ENCODE assay signal across 18 mouse cellular contexts in the genomic region with DNA sequence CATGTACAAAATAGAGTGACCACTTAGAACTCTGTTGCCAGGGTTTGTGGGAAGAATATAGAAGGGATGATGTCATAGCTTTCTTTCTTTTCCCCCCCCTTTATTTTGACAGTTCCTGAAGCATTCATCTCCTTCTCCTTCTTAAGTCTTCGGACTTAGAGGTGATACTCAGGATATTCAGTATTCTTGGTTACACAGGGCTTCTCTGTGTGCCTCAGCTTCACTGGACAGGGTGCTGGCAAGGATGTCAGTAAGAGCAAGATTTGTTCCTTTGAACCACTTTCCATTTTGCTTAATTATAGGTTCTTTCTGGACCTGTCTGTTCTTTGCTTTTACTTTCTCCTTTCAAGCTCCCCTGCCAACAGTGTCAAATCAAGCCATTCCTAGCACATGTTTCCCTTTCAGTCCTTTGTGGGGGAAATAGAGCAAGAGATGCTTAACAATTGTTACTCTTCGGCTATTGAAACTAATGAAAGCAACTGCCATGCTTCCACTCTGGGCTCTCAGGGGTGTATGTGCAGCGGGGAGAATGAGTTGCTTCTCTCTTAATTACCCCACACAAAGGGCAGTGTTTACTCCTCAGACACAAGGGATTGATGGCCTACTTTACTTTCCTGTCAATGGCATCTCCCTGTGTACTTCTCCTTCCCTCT.
DNase-seq lines count a peak whose midpoint lies in the region; ATAC-seq lines count a peak whose summit lies in the region.
"Had no signal": no experiment of that assay in that cellular context is flagged by ENCODE, and none has a peak within 500 bp of the region (broad histone marks: within the 10 kb centered on the region; RNA-seq: fewer than 3 reads in every experiment).

No protein-coding gene starts in this region.

- 42% methylated on average over 3 of the region's 3 CpGs for WGBS in neural tube, embryonic 11.5 days
- WGBS in hindbrain, embryonic 12.5 days: 23% methylated on average over 3 of the region's 3 CpGs

- no peaks in the 10 kb centered on the region for H3K27me3 ChIP-seq in neural tube, embryonic 11.5 days (ENCODE audit: control insufficient read depth, insufficient read depth, low read length)
- no peaks in the 10 kb centered on the region for H3K27me3 ChIP-seq in hindbrain, embryonic 12.5 days
- H3K27me3 ChIP-seq: embryonic facial prominence, embryonic 13.5 days; intestine, embryonic 15.5 days; limb, embryonic 12.5 days; liver, embryonic 15.5 days; stomach, embryonic 15.5 days had no signal

- no peaks in the 10 kb centered on the region for H3K4me1 ChIP-seq in neural tube, embryonic 11.5 days (ENCODE audit: control insufficient read depth, insufficient read depth, low read length)
- H3K4me1 ChIP-seq in hindbrain, embryonic 12.5 days: no peaks in the 10 kb centered on the region
- H3K4me1 ChIP-seq: embryonic facial prominence, embryonic 13.5 days; intestine, embryonic 15.5 days; limb, embryonic 12.5 days; liver, embryonic 15.5 days; stomach, embryonic 15.5 days had no signal

- no peak for DNase-seq in frontal cortex, postnatal 25 days (ENCODE audit: low spot score in 2 of 2)
- no peak for DNase-seq in neural tube, embryonic 11.5 days (ENCODE audit: low spot score)
- DNase-seq in neural tube, embryonic 10.5 days (ENCODE audit: extremely low spot score, low spot score): no peak
- peak; percentile 58 for DNase-seq in retina, embryonic 14.5 days (ENCODE audit: low spot score)
- no peak for DNase-seq in spleen, postnatal 4 days (ENCODE audit: low spot score in 2 of 2)
- no peak for DNase-seq in spleen, adult 18-20 months
- DNase-seq: adrenal gland, adult 2 months; cerebellum, postnatal 10 days; heart, adult 11 months; lung, postnatal 14 days had no signal

- peak; percentile 72 for ATAC-seq in frontal cortex, adult (ENCODE audit: low TSS enrichment)
- ATAC-seq in neural tube, embryonic 11.5 days (ENCODE audit: insufficient read depth, low FRiP score, low TSS enrichment): peak; percentile 76
- peak; percentile 64 for ATAC-seq in hindbrain, embryonic 12.5 days (ENCODE audit: low FRiP score)
- ATAC-seq: intestine, embryonic 15.5 days had no signal

- no peak overlapping the region for H3K4me3 ChIP-seq in neural tube, embryonic 11.5 days (ENCODE audit: low read depth, low read length)
- H3K4me3 ChIP-seq in hindbrain, embryonic 12.5 days: no peak overlapping the region
- H3K4me3 ChIP-seq: embryonic facial prominence, embryonic 13.5 days; intestine, embryonic 15.5 days; limb, embryonic 12.5 days; liver, embryonic 15.5 days; midbrain, embryonic 10.5 days; stomach, embryonic 15.5 days had no signal

- H3K4me2 ChIP-seq in neural tube, embryonic 11.5 days (ENCODE audit: low read depth): no peak overlapping the region
- H3K4me2 ChIP-seq in hindbrain, embryonic 12.5 days (replicated peaks): no peak overlapping the region
- H3K4me2 ChIP-seq: embryonic facial prominence, embryonic 13.5 days; intestine, embryonic 15.5 days; limb, embryonic 12.5 days; liver, embryonic 15.5 days; stomach, embryonic 15.5 days had no signal

- H3K9me3 ChIP-seq in neural tube, embryonic 11.5 days (ENCODE audit: control insufficient read depth, low read length): no peaks in the 10 kb centered on the region
- H3K9me3 ChIP-seq in hindbrain, embryonic 12.5 days (replicated peaks): no peaks in the 10 kb centered on the region
- H3K9me3 ChIP-seq: embryonic facial prominence, embryonic 13.5 days; intestine, embryonic 15.5 days; limb, embryonic 12.5 days; liver, embryonic 15.5 days; midbrain, embryonic 10.5 days; stomach, embryonic 15.5 days had no signal

- no peak overlapping the region for H3K9ac ChIP-seq in neural tube, embryonic 11.5 days (ENCODE audit: low read length)
- H3K9ac ChIP-seq in hindbrain, embryonic 12.5 days: no peak overlapping the region
- H3K9ac ChIP-seq: embryonic facial prominence, embryonic 13.5 days; intestine, embryonic 15.5 days; limb, embryonic 12.5 days; liver, embryonic 15.5 days; stomach, embryonic 15.5 days had no signal

- H3K36me3 ChIP-seq in neural tube, embryonic 11.5 days (ENCODE audit: control insufficient read depth, insufficient read depth, low read length): no peaks in the 10 kb centered on the region
- no peaks in the 10 kb centered on the region for H3K36me3 ChIP-seq in hindbrain, embryonic 12.5 days
- H3K36me3 ChIP-seq: embryonic facial prominence, embryonic 13.5 days; intestine, embryonic 15.5 days; limb, embryonic 12.5 days; liver, embryonic 15.5 days; midbrain, embryonic 10.5 days; stomach, embryonic 15.5 days had no signal

- H3K27ac ChIP-seq in neural tube, embryonic 11.5 days (ENCODE audit: low read depth, low read length): no peak overlapping the region
- H3K27ac ChIP-seq in hindbrain, embryonic 12.5 days: no peak overlapping the region
- H3K27ac ChIP-seq: embryonic facial prominence, embryonic 13.5 days; intestine, embryonic 15.5 days; limb, embryonic 12.5 days; liver, embryonic 15.5 days; midbrain, embryonic 10.5 days; stomach, embryonic 15.5 days had no signal
